Mouse (Mus musculus): ENCODE measurements at regions not wholly inside any gene's neighbourhood (a gene's known extent, or its start where the extent isn't known, plus 50 kb on each side); places are given as distances from the start of the nearest gene placed in this dataset.

DNA sequence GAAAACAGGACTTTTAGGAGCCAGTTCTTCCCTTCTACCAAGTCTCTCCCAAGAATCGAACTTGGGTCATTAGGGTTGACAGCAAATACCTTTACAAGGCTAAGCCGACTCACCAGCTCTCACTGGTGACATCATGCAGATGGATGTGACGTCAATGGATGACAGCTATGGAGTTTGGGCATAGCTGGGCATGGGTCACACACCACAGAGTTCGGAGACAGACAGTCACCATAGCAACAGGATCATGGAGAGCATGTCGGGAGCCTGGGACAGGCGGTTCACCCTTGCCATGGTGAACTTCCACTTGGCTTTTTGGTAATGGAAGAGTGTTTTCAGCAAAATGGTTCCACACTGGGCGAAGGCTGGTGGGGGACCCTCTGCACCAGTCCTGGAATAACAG is 168.1 kb downstream of the Gadd45g start:
- Histone ChIP-seq H3K4me1 (replicated peaks; ENCODE audit: control insufficient read depth, insufficient read depth, low read length) (peaks cover 23% of the 10 kb centered on the region), H3K9me3 (ENCODE audit: control insufficient read depth, low read length) (no peaks in the 10 kb centered on the region), H3K4me3 (replicated peaks; ENCODE audit: low read length) (no peak overlapping the region), H3K9ac (no peak overlapping the region), H3K27ac (peak overlapping the region; percentile 68; the same call in 1 of the 2 replicates), H3K27me3 (ENCODE audit: control insufficient read depth, insufficient read depth, low read length) (no peaks in the 10 kb centered on the region), H3K4me2 (replicated peaks) (no peak overlapping the region), H3K36me3 (replicated peaks; ENCODE audit: control insufficient read depth, insufficient read depth) (no peaks in the 10 kb centered on the region)
- ATAC-seq (ENCODE audit: low FRiP score) (peak; percentile 35; the same call in 1 of the 2 replicates), DNase-seq (ENCODE audit: low spot score) (no peak)
- WGBS: 34% methylated on average over 7 of the region's 7 CpGs

DNA sequence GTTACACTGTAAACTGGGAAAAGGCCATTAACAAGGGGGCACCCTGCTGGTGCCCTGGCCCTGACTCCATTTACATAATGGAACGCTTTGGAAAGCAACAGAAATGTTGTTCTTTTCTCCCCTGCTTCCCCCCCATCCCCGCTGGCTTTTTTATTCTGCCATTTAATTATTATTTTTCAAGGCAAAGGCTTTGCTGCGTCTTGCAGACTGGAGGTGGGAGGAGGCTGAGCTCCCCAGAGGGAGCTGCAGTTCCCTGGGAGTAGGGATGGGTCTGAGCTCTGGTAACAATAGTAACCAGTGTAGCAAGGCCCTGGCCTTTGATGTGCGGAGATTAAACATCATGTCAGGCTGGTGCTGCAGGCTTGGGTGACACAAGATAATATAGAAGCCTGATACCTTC is 168.6 kb downstream of the Gadd45g start:
- peak; percentile 52 for ATAC-seq (ENCODE audit: low FRiP score)
- Histone ChIP-seq H3K4me1 (replicated peaks; ENCODE audit: control insufficient read depth, insufficient read depth, low read length) (peaks cover 23% of the 10 kb centered on the region), H3K9me3 (ENCODE audit: control insufficient read depth, low read length) (no peaks in the 10 kb centered on the region), H3K36me3 (replicated peaks; ENCODE audit: control insufficient read depth, insufficient read depth) (no peaks in the 10 kb centered on the region), H3K27me3 (ENCODE audit: control insufficient read depth, insufficient read depth, low read length) (no peaks in the 10 kb centered on the region), H3K9ac (no peak overlapping the region), H3K4me2 (replicated peaks) (no peak overlapping the region), H3K27ac (peak overlapping the region; percentile 68), H3K4me3 (replicated peaks; ENCODE audit: low read length) (no peak overlapping the region)
- DNase-seq (ENCODE audit: low spot score): no peak
- 4% methylated on average over 4 of the region's 4 CpGs for WGBS

DNA sequence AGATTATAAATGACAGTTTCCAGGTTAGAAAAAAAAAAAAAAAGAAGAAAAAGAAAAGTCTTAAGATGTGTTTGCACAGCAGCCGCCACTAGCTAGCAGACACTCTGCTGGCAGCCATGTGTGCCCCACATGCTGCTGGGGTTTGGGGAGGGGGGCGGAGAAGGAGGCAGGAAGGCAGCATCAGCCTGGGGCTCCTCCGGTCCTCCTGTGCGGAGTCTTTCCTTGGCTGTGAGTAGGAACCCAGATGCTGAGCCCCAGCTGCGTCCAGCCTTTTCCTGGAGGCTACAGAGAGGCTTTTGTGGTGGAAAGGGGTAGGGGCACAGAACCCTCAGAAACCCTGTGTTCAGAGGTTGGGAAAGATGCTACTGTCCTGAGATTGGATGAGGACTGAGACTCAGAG is 169.0 kb downstream of the Gadd45g start:
- no peak overlapping the region for H3K9ac ChIP-seq
- H3K4me3 ChIP-seq (replicated peaks; ENCODE audit: low read length): no peak overlapping the region
- H3K4me1 ChIP-seq (replicated peaks; ENCODE audit: control insufficient read depth, insufficient read depth, low read length): peaks cover 23% of the 10 kb centered on the region
- H3K27ac ChIP-seq: peak overlapping the region; percentile 68
- ATAC-seq (ENCODE audit: low FRiP score): peak; percentile 44; the same call in 1 of the 2 replicates
- peak; percentile 55 for DNase-seq (ENCODE audit: low spot score)
- H3K9me3 ChIP-seq (ENCODE audit: control insufficient read depth, low read length): no peaks in the 10 kb centered on the region
- no peaks in the 10 kb centered on the region for H3K27me3 ChIP-seq (ENCODE audit: control insufficient read depth, insufficient read depth, low read length)
- no peaks in the 10 kb centered on the region for H3K36me3 ChIP-seq (replicated peaks; ENCODE audit: control insufficient read depth, insufficient read depth)
- no peak overlapping the region for H3K4me2 ChIP-seq (replicated peaks)
- 14% methylated on average over 5 of the region's 5 CpGs for WGBS

DNA sequence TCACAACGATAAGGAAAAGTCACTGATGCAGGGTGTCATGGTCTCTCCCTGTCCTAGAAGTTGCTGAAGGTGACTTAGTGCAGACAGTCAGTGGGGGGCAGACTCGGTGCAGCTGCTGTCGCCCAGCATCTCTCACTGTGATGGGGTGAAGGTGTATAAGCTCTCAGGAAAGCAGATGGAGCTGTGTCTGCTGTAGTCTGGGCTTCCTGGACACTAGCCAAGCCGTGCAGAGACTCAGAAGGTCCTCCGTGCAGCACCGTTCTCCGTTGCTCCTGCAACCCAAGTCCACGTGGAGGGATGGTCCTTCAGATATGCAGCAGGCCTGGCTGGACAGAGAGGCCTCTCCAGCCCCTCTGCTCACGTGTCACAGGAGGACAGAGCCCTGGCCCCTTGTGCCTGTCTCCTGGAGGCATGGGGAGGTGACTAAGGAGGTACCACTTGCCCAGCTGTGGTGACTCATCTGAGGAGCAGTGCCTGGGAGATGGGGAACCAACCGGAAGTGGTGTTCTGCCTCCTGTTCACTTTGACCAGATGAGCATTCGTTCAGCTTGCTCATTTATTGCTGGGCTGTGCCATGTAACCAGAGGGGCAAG is 171.2 kb downstream of the Gadd45g start:
- Histone ChIP-seq H3K9me3 (ENCODE audit: control insufficient read depth, low read length) (no peaks in the 10 kb centered on the region), H3K4me2 (replicated peaks) (no peak overlapping the region), H3K27me3 (ENCODE audit: control insufficient read depth, insufficient read depth, low read length) (no peaks in the 10 kb centered on the region), H3K9ac (no peak overlapping the region), H3K27ac (no peak overlapping the region), H3K4me1 (replicated peaks; ENCODE audit: control insufficient read depth, insufficient read depth, low read length) (peaks cover 23% of the 10 kb centered on the region), H3K36me3 (replicated peaks; ENCODE audit: control insufficient read depth, insufficient read depth) (no peaks in the 10 kb centered on the region), H3K4me3 (replicated peaks; ENCODE audit: low read length) (no peak overlapping the region)
- DNase-seq (ENCODE audit: low spot score): no peak
- ATAC-seq (ENCODE audit: low FRiP score): no peak
- WGBS: 71% methylated on average over 11 of the region's 11 CpGs

DNA sequence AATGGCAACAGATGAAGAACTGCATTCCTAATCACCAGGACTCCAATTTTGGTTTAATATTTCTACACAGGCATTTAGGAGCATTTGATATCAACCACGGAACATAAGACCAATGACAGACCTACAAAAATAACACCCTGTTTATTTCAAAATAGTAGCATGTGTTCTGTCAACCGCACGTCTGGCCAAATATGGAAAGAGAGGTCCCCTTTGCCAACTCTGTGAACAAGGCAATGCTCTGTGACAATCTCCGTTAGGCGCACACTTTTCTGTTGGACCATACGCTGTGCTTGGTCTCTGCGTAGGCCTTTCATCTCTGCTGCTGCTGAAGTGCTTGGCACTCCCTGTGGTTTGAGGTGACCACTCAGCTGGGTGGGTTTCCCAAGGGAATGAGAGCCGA is 173.2 kb downstream of the Gadd45g start:
- no peaks in the 10 kb centered on the region for H3K9me3 ChIP-seq (ENCODE audit: control insufficient read depth, low read length)
- H3K9ac ChIP-seq: no peak overlapping the region
- DNase-seq (ENCODE audit: low spot score): no peak
- no peak for ATAC-seq (ENCODE audit: low FRiP score)
- H3K4me2 ChIP-seq (replicated peaks): no peak overlapping the region
- H3K36me3 ChIP-seq (replicated peaks; ENCODE audit: control insufficient read depth, insufficient read depth): no peaks in the 10 kb centered on the region
- peaks cover 18% of the 10 kb centered on the region for H3K4me1 ChIP-seq (replicated peaks; ENCODE audit: control insufficient read depth, insufficient read depth, low read length)
- H3K4me3 ChIP-seq (replicated peaks; ENCODE audit: low read length): no peak overlapping the region
- H3K27me3 ChIP-seq (ENCODE audit: control insufficient read depth, insufficient read depth, low read length): no peaks in the 10 kb centered on the region
- no peak overlapping the region for H3K27ac ChIP-seq
- 93% methylated on average over 8 of the region's 8 CpGs for WGBS

DNA sequence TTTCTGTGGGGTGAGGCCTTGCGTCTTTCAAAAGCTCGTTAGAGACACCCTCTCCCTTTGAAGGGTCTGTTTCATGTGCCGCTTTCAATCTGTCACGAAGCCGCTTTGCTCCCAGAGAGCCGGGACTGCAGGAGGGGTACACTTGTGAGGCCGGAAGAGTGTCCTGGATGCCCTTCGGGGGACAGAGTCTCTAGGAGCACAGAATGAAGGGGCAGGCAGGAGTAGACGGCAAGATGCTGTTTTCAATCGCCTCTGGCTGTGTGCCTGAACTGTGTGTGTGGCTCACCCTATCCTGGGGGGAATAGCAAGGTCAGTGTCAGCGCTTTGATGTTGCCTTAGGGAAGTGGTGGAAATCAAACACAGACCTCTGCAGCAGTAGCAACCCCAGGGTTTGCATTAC is 174.7 kb downstream of the Gadd45g start:
- Histone ChIP-seq H3K9me3 (ENCODE audit: control insufficient read depth, low read length) (no peaks in the 10 kb centered on the region), H3K4me2 (replicated peaks) (no peak overlapping the region), H3K4me1 (replicated peaks; ENCODE audit: control insufficient read depth, insufficient read depth, low read length) (peaks cover 16% of the 10 kb centered on the region), H3K27ac (no peak overlapping the region), H3K36me3 (replicated peaks; ENCODE audit: control insufficient read depth, insufficient read depth) (no peaks in the 10 kb centered on the region), H3K4me3 (replicated peaks; ENCODE audit: low read length) (no peak overlapping the region), H3K27me3 (ENCODE audit: control insufficient read depth, insufficient read depth, low read length) (no peaks in the 10 kb centered on the region), H3K9ac (no peak overlapping the region)
- 38% methylated on average over 11 of the region's 11 CpGs for WGBS
- DNase-seq (ENCODE audit: low spot score) (no peak), ATAC-seq (ENCODE audit: low FRiP score) (no peak)

DNA sequence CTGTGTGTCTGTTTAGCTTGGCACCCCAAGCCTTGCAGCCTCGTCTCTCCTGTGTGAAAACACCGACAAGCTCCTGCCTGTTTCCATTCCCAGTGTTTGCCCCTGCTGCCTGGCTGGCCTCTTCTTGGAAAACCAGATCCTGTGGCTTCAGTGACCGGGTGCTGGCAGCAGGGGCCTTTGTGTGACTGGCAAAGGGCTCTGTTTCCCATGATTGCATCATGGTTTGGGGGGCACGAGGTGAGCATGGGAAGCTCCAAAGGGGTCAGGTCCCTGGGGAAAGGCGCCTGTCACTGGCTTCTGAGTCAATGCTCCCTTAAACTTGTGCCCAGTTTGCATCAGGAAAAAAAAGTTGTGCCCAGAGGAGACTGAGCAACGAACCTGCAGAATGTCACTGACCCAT is 175.3 kb downstream of the Gadd45g start:
- no peaks in the 10 kb centered on the region for H3K36me3 ChIP-seq (replicated peaks; ENCODE audit: control insufficient read depth, insufficient read depth)
- 61% methylated on average over 6 of the region's 6 CpGs for WGBS
- no peak overlapping the region for H3K4me3 ChIP-seq (replicated peaks; ENCODE audit: low read length)
- ATAC-seq (ENCODE audit: low FRiP score) (no peak), DNase-seq (ENCODE audit: low spot score) (no peak)
- peaks cover 16% of the 10 kb centered on the region for H3K4me1 ChIP-seq (replicated peaks; ENCODE audit: control insufficient read depth, insufficient read depth, low read length)
- H3K9ac ChIP-seq: no peak overlapping the region; the same call in 1 of the 2 replicates
- H3K27me3 ChIP-seq (ENCODE audit: control insufficient read depth, insufficient read depth, low read length): no peaks in the 10 kb centered on the region
- no peak overlapping the region for H3K4me2 ChIP-seq (replicated peaks)
- no peak overlapping the region for H3K27ac ChIP-seq
- no peaks in the 10 kb centered on the region for H3K9me3 ChIP-seq (ENCODE audit: control insufficient read depth, low read length)

DNA sequence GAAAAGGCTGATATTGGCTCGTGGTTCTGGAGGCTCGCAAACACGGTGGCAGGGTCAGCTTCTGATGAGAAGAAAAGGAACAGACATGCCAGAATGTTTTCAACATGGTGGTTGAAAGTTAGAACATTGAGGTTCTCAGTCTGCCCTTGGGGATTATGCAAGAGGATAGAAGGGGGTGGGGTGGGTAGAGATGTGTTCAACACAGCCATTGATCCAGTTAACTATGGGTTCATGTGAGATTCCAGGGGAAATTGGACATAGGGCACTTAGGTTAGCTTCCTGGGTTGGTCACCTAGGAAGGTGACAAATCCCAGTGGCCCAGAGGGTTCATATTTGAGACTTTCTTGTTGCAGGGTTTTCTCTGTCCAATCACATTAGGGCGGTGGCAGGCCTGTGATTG is 176.1 kb downstream of the Gadd45g start:
- no peak overlapping the region for H3K9ac ChIP-seq
- no peak for DNase-seq (ENCODE audit: low spot score)
- H3K27ac ChIP-seq: no peak overlapping the region
- no peaks in the 10 kb centered on the region for H3K27me3 ChIP-seq (ENCODE audit: control insufficient read depth, insufficient read depth, low read length)
- no peaks in the 10 kb centered on the region for H3K36me3 ChIP-seq (replicated peaks; ENCODE audit: control insufficient read depth, insufficient read depth)
- WGBS: 81% methylated on average over 4 of the region's 4 CpGs
- no peak for ATAC-seq (ENCODE audit: low FRiP score)
- peaks cover 16% of the 10 kb centered on the region for H3K4me1 ChIP-seq (replicated peaks; ENCODE audit: control insufficient read depth, insufficient read depth, low read length)
- H3K4me3 ChIP-seq (replicated peaks; ENCODE audit: low read length): no peak overlapping the region
- H3K4me2 ChIP-seq (replicated peaks): no peak overlapping the region
- no peaks in the 10 kb centered on the region for H3K9me3 ChIP-seq (ENCODE audit: control insufficient read depth, low read length)

DNA sequence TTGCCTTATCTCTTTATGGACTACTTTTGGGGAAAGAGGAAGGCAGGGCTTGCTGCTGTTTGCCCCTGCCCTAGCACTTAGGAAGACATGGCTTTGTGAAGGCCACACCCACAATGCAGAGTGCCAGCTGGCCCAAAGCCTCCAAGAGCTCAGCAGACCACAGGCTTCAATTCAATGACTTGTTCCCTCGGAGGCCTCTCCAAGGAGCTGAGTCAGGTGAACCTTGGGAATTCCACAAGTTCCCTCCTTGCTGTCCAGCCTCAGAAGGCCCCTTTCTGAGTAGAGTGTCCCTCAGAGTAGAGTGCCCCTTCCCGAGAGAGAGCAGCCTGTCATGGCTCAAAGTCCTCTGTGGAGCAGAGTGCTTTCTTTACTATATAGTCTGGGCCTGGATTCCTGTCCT is 177.9 kb downstream of the Gadd45g start:
- Histone ChIP-seq H3K27ac (no peak overlapping the region), H3K27me3 (ENCODE audit: control insufficient read depth, insufficient read depth, low read length) (no peaks in the 10 kb centered on the region), H3K4me2 (replicated peaks) (no peak overlapping the region), H3K4me3 (replicated peaks; ENCODE audit: low read length) (no peak overlapping the region), H3K9ac (no peak overlapping the region), H3K36me3 (replicated peaks; ENCODE audit: control insufficient read depth, insufficient read depth) (no peaks in the 10 kb centered on the region), H3K9me3 (ENCODE audit: control insufficient read depth, low read length) (no peaks in the 10 kb centered on the region), H3K4me1 (replicated peaks; ENCODE audit: control insufficient read depth, insufficient read depth, low read length) (peaks cover 16% of the 10 kb centered on the region)
- WGBS: 42% methylated on average over 2 of the region's 2 CpGs
- no peak for DNase-seq (ENCODE audit: low spot score)
- no peak for ATAC-seq (ENCODE audit: low FRiP score)
